Mouse (Mus musculus): ENCODE data around the gene Gtf2ird1. TPM values are rescaled to one million over a fixed set of nuclear protein-coding genes. Genes with fewer than 3 reads are reported as not detected.
"Not testable (repeated sequence)": the region's sequence is repeated elsewhere in the genome, so short reads cannot be mapped to it uniquely, and the experiment has no call there.

Gene Gtf2ird1
- polyA plus RNA-seq, 1 experiment from 2014 or later = 46.7 TPM

GRCm38 (mm10) chr5:134455186-134455895 lies 1.2 kb downstream of the Gtf2ird1 start:
- no peaks in the 10 kb centered on the region for H3K27me3 ChIP-seq (ENCODE audit: insufficient read depth, low read length)
- peak overlapping the region; percentile 88 for H3K4me2 ChIP-seq (ENCODE audit: low read length)
- peak overlapping the region; percentile 90 for H3K27ac ChIP-seq
- H3K4me3 ChIP-seq (replicated peaks; ENCODE audit: low read depth, low read length) = peak overlapping the region; percentile 76
- H3K9ac ChIP-seq (ENCODE audit: low read depth, low read length) = peak overlapping the region; percentile 84
- TF ChIP-seq CTCF (IDR thresholded peaks at IDR 0.05; ENCODE audit: low read depth) = no peak
- peak; percentile 86 for DNase-seq (ENCODE audit: low spot score)
- WGBS = under 1% methylated on average over 21 of the region's 21 CpGs
- H3K9me3 ChIP-seq (replicated peaks; ENCODE audit: low read length) = no peaks in the 10 kb centered on the region
- H3K36me3 ChIP-seq (ENCODE audit: insufficient read depth, low read length) = 0 out of 2 replicates have a peak, but pooled peaks cover 5% of the 10 kb centered on the region
- ATAC-seq (replicated peaks; ENCODE audit: low FRiP score, low read depth) = peak; percentile 52
- H3K4me1 ChIP-seq (replicated peaks; ENCODE audit: insufficient read depth, low read length) = peaks cover 10% of the 10 kb centered on the region; the same call in 1 of the 2 replicates

DNA sequence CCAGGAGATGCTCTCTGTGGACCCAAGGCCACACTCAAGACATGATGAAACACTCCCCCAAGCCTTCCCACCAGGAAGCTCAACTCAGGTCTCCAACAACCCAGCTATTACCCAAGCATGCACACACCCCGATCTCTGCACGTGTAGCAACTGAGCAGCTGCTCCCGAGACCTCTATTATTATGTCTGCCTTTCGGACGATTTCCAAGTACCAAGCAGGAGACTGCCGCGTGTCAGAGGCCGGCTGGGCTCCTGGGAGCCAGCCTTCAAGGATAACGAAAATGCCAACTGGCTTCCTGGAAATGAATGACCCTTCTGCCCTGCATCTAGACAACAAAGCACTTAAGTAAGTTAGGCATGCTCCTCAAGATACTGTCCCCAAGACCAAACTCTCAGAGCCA lies 2.1 kb downstream of the Gtf2ird1 start:
- peak; percentile 19 for DNase-seq (ENCODE audit: low spot score)
- peaks cover 10% of the 10 kb centered on the region; the same call in 1 of the 2 replicates for H3K4me1 ChIP-seq (replicated peaks; ENCODE audit: insufficient read depth, low read length)
- 0 out of 2 replicates have a peak, but pooled peaks cover 5% of the 10 kb centered on the region for H3K36me3 ChIP-seq (ENCODE audit: insufficient read depth, low read length)
- peak overlapping the region; percentile 76; the same call in 1 of the 2 replicates for H3K4me3 ChIP-seq (replicated peaks; ENCODE audit: low read depth, low read length)
- 27% methylated on average over 9 of the region's 9 CpGs for WGBS
- no peak for ATAC-seq (replicated peaks; ENCODE audit: low FRiP score, low read depth)
- H3K27me3 ChIP-seq (ENCODE audit: insufficient read depth, low read length) = no peaks in the 10 kb centered on the region
- no peak for TF ChIP-seq CTCF (IDR thresholded peaks at IDR 0.05; ENCODE audit: low read depth)
- peak overlapping the region; percentile 90 for H3K27ac ChIP-seq
- no peaks in the 10 kb centered on the region for H3K9me3 ChIP-seq (replicated peaks; ENCODE audit: low read length)
- no peak overlapping the region; the same call in 1 of the 2 replicates for H3K9ac ChIP-seq (ENCODE audit: low read depth, low read length)
- peak overlapping the region; percentile 88 for H3K4me2 ChIP-seq (ENCODE audit: low read length)

- ATAC-seq (replicated peaks; ENCODE audit: low FRiP score, low read depth) (no peak), DNase-seq (ENCODE audit: low spot score) (peak; percentile 21)
- Histone ChIP-seq H3K27me3 (ENCODE audit: insufficient read depth, low read length) (no peaks in the 10 kb centered on the region), H3K9ac (ENCODE audit: low read depth, low read length) (no peak overlapping the region), H3K4me3 (replicated peaks; ENCODE audit: low read depth, low read length) (no peak overlapping the region), H3K36me3 (ENCODE audit: insufficient read depth, low read length) (0 out of 2 replicates have a peak, but pooled peaks cover 5% of the 10 kb centered on the region), H3K9me3 (replicated peaks; ENCODE audit: low read length) (no peaks in the 10 kb centered on the region), H3K4me1 (replicated peaks; ENCODE audit: insufficient read depth, low read length) (peaks cover 10% of the 10 kb centered on the region; the same call in 1 of the 2 replicates), H3K4me2 (ENCODE audit: low read length) (no peak overlapping the region), H3K27ac (no peak overlapping the region)
- WGBS = 24% methylated on average over 1 of the region's 1 CpGs
- TF ChIP-seq CTCF (IDR thresholded peaks at IDR 0.05; ENCODE audit: low read depth) = no peak
Observed at GRCm38 (mm10) chr5:134453577-134453976, 2.9 kb downstream of the Gtf2ird1 start.

- 86% methylated on average over 4 of the region's 4 CpGs for WGBS
- DNase-seq (ENCODE audit: low spot score) = not testable (repeated sequence)
Observed at GRCm38 (mm10) chr5:134446755-134447154, 9.8 kb downstream of the Gtf2ird1 start.

DNA sequence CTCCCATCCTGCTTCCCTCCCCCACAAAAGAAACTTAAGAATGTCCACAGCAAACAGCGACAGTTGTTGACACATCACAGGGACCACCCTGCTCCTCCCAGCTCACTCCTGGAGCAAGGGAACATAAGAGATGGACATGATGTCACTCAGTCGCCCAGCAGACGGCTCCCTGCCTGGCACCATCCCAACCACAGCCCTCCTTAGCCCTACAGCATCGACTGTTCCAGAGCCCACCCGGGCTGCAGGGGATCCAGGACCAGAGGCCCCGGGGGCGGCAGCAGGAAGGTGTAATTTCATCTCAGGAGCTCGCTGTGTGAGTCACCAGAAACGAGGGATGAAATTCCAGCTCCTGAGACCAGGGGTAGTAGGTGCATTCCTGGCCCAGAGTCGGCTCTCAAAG lies 10.6 kb downstream of the Gtf2ird1 start:
- DNase-seq (ENCODE audit: low spot score) (peak; percentile 89), ATAC-seq (replicated peaks; ENCODE audit: low FRiP score, low read depth) (peak; percentile 84)
- Histone ChIP-seq H3K9me3 (replicated peaks; ENCODE audit: low read length) (no peaks in the 10 kb centered on the region), H3K4me1 (replicated peaks; ENCODE audit: insufficient read depth, low read length) (peaks cover 14% of the 10 kb centered on the region), H3K27me3 (ENCODE audit: insufficient read depth, low read length) (no peaks in the 10 kb centered on the region), H3K36me3 (ENCODE audit: insufficient read depth, low read length) (peaks cover 4% of the 10 kb centered on the region; the same call in 1 of the 2 replicates), H3K4me3 (replicated peaks; ENCODE audit: low read depth, low read length) (no peak overlapping the region), H3K9ac (ENCODE audit: low read depth, low read length) (no peak overlapping the region), H3K4me2 (ENCODE audit: low read length) (no peak overlapping the region), H3K27ac (peak overlapping the region; percentile 66; the same call in 1 of the 2 replicates)
- TF ChIP-seq CTCF (IDR thresholded peaks at IDR 0.05; ENCODE audit: low read depth) = no peak
- 13% methylated on average over 10 of the region's 10 CpGs for WGBS

More at GRCm38 (mm10) chr5:134446755-134447154, 9.8 kb downstream of the Gtf2ird1 start:
- not testable (repeated sequence) for H3K27ac ChIP-seq; H3K9me3 ChIP-seq (replicated peaks; ENCODE audit: low read length); H3K36me3 ChIP-seq (ENCODE audit: insufficient read depth, low read length); ATAC-seq (replicated peaks; ENCODE audit: low FRiP score, low read depth); H3K4me2 ChIP-seq (ENCODE audit: low read length); H3K4me3 ChIP-seq (replicated peaks; ENCODE audit: low read depth, low read length); H3K27me3 ChIP-seq (ENCODE audit: insufficient read depth, low read length); H3K9ac ChIP-seq (ENCODE audit: low read depth, low read length)
- peaks cover 14% of the 10 kb centered on the region for H3K4me1 ChIP-seq (replicated peaks; ENCODE audit: insufficient read depth, low read length)

DNA sequence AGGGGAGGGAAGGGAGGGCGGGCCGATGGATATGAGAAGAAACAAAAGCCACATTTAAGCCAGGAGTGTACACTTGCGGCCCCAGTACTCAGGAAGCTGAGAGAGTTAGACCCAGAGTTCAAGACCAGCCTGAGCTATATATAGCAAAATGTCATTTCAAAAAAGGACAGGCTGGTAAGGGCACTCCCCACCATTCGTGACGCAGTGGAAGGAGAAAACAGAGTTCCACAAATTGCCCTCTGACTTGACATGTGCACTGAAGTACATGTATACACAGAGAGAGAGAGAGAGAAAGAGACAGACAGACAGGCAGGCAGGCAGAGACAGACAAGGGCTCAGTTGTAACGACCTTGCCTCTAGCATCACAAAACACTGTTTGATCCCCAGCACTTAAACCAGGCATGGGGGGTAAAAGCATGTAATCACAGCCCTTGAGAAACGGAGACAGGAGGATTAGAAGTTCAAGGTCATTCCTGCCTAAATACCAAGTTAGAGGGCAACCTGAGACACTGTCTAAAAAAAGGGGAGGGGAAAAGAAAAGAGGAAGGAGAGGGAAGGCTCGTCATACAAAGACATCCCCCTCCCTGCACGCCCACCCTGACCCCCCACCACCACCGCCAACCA lies 11.2 kb downstream of the Gtf2ird1 start:
- WGBS = 29% methylated on average over 10 of the region's 10 CpGs
- TF ChIP-seq CTCF (IDR thresholded peaks at IDR 0.05; ENCODE audit: low read depth) = no peak
- 0 out of 2 replicates have a peak, but pooled peaks have one; percentile 12 for ATAC-seq (replicated peaks; ENCODE audit: low FRiP score, low read depth)
- DNase-seq (ENCODE audit: low spot score) = no peak
- H3K4me3 ChIP-seq (replicated peaks; ENCODE audit: low read depth, low read length) = no peak overlapping the region
- H3K4me1 ChIP-seq (replicated peaks; ENCODE audit: insufficient read depth, low read length) = peaks cover 14% of the 10 kb centered on the region
- peak overlapping the region; percentile 66 for H3K27ac ChIP-seq
- no peak overlapping the region for H3K4me2 ChIP-seq (ENCODE audit: low read length)
- no peak overlapping the region for H3K9ac ChIP-seq (ENCODE audit: low read depth, low read length)
- H3K9me3 ChIP-seq (replicated peaks; ENCODE audit: low read length) = no peaks in the 10 kb centered on the region
- H3K27me3 ChIP-seq (ENCODE audit: insufficient read depth, low read length) = no peaks in the 10 kb centered on the region
- peaks cover 4% of the 10 kb centered on the region; the same call in 1 of the 2 replicates for H3K36me3 ChIP-seq (ENCODE audit: insufficient read depth, low read length)

Data from kidney, postnatal 0 days (tissue).